Mouse (Mus musculus) adrenal gland, adult 18-20 months (tissue): Measurements from ENCODE around the gene Ppp1r12b. TPM values are rescaled to one million over a fixed set of nuclear protein-coding genes. Genes with fewer than 3 reads are reported as not detected.

Experiments used
- DNase-seq, 2 experiments: peaks; one replicate each; pipeline ENCODE4 v3.0.0; 2021 to 2022; ENCODE audit warnings: low spot score in 2 of 2
- total RNA-seq, 2 experiments: library from RNA; stranded (reverse); gene quantifications; 1 replicate in 1 of 2; 2 replicates in 1 of 2; pipeline ENCODE4 v1.2.3; 2021

Gene Ppp1r12b
- total RNA-seq, 2 experiments from 2014 or later = 10.7 to 12.1 TPM

DNA sequence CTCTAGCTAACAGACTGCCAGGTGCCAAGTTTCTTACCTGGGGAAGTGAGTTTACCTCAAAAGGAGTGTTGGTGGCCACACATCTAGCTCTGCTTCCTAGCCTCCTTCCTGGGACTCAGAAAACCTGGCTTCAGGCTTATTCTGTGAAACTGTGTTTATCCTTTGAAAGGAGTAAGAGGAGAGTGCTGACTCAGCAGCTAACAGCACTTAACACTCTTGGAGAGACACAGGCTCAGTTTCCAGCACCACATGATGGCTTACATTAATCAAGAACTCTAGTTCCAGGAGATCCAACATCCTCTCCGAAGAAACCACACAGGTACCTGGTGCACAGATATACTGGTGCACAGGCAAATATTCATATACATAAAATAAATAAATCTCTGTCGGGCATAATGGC, 12.8 kb downstream of the Ppp1r12b start:
- DNase-seq = no peak

DNA sequence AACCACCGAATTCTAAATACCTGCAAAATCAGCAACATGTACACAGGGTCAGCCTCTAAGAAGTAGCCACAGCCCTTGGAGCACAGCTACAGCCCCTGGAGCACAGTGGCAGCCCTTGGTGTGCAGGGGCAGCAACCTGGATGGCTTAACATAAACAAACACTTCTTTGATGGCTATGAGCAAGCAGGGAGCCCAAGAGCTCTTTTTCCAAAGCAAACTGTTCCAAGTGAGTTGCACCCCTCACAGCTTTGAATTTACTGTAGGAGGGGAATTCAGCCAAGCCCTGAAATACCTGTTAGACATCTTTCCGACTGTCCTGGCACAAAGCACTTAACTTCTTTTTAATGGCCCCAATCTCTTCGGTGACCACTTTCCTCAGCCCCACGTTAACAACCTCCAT, 14.9 kb downstream of the Ppp1r12b start:
- no peak for DNase-seq

GRCm38 (mm10) chr1:134938233-134938632, 17.5 kb downstream of the Ppp1r12b start:
- DNase-seq = no peak

GRCm38 (mm10) chr1:134936335-134936734, 19.4 kb downstream of the Ppp1r12b start:
- no peak for DNase-seq

DNA sequence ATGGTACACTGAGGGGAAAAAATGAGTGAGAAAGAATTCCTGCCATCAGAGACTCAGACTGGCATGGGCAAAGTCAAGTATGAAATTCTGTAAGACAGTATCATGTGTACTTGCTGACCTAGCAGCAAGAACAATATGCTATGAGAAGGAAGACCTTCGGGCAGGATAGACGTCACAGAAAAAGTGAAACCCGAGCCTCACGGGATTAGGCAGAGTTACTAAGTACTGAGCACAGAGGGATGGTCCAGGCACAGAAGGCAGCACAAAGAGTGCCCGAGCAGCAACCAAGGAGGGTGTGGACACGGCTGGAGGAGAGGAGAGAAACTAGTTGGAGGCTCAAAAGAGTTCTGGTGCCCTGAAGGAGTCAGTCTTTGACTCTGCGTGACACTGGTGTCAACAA, 23.3 kb downstream of the Ppp1r12b start:
- DNase-seq = no peak

DNA sequence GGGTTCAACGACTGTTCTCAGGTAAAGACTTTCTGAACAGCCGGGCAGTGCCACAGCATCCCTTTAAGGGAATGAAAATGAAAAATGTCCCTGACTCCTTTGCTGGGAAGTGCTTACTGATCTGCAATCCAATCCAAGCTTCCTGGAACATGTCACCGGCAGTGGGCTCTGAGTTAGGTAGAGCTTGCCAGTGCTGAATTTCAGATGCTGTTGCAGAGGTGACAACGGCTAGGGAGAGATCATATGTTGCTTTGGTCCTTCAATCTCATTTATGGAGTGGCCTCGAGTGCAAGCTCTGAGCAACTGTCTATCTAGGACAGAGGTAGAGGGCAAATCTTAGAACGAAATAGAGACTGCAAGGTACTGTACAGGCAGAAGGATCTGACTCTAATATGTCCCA, 36.7 kb downstream of the Ppp1r12b start:
- DNase-seq = no peak

- no peak for DNase-seq
Observed at GRCm38 (mm10) chr1:134915421-134915820, 40.3 kb downstream of the Ppp1r12b start.

DNA sequence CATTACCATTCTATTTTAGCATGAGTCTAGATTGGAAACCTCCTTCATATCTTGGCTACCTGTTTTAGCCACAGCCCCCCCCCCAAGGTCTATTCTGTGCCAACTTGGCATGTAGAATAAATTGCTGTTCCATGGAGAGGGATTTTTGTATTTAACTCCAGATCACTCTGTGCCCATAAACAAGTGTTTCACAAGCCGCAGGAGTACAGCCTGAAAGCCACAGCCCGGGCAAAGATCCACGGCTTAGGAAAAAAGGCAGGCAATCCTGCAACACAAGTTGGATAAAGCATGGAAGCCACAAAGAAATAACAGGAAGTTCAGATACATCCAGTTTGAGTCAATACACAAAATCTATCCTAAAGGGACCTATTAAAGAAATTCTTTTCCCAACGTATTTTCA, 42.2 kb downstream of the Ppp1r12b start:
- no peak for DNase-seq

DNA sequence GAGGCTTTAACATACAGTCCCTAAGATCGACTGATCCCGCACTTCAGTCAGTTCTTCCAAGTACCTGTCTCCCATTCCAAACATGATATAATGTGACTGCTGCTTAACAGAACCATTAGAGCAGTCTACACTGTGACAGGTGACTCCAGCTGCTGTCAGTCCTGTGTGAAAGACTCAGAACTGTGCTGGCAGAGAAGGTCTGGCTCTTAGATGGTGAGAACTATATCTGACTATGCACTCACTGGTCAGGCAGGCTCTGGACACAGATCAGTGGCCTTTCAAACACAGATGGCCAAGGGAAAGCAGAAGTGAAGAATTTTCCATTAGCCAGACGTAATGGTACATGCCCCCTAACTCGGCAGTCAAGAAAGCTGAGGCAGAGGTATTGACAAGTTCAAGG, 43.9 kb downstream of the Ppp1r12b start:
- DNase-seq = no peak

DNA sequence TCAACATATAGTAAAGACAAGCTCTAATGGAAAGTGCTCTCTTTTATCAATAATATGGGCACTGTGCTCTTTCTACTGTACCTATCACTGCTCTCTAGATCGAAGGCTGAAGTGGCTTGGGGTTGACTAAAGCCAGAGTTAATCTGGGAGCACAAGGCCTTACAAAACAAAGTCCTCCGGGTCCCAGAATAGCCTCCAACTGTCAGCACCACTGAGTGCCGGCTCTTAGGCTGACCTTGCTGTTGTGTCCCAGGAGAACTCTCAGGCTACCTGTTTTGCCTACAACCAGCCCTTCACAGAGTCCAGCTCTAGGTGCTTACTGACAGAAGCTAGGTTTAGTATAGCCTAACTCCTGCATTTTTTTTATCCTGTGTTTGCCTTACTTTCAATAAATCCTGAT, 45.7 kb downstream of the Ppp1r12b start:
- DNase-seq = no peak

GRCm38 (mm10) chr1:134909442-134909841, 46.3 kb downstream of the Ppp1r12b start:
- no peak for DNase-seq

DNA sequence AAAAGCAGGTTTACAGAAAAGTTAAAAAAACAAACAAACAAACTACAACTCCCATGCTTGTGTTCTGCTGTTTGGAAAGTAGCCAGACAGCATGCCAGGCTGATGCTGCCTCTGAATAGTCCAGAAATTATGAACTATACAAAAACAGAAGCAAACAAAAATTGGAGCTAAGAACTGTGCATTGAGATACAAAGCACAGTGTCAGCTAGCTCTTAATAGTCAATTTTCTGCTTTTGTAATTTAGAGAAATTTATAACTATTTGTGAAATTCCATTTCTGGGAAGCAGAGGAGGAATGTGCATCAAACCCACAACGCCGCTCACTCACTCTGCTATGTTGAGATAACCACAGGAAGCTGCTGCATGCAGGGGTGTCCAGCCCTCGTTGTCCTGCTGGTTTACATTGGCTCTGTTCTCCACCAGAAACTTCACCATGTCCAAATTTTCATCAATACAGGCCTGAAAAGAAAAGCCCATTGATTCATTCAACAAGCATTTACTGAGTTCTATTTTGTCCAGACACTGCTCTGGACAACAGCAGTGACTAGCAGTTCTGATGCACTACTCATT, 53.6 kb downstream of the Ppp1r12b start:
- DNase-seq = no peak

- DNase-seq = no peak
Observed at GRCm38 (mm10) chr1:134896008-134896407, 59.7 kb downstream of the Ppp1r12b start.

DNA sequence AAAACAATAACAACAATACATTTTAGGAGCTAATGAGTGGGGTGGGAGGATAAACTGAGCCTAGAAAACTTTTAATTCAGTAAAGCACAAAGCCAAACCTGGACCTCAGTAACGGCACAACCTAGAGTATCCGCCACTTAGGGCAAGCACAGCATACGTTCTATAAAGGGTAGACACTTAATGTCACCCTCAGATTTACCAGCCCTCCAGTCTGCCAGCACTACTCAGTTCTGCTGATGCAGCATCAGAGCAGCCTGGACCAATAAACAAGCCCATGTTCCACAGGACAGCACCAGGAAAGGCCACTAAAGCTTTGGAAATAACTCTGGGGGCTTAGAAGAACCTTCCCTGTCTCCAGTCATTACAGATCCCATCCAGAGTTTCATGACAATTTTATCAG, 60.9 kb downstream of the Ppp1r12b start:
- DNase-seq = no peak

GRCm38 (mm10) chr1:134891916-134892315, 63.8 kb downstream of the Ppp1r12b start:
- no peak for DNase-seq

DNA sequence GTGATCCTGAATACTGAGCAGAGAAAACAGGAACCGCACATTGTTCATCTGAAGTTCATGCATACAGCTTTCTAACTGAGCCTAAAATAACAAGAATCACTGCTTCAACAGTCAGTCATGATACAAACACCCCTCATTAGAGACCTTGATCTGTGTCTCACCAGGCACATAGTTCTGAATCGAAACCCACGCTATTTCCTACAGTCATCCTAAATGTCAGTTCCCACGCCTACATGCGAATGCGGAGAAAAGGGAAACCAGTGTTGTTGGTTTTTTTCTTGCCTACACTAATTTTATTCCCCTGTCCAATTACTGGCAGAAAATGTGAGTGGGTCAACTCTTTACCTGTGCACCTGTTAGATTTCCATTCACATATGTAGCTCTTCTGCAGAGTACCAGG, 66.1 kb downstream of the Ppp1r12b start:
- no peak for DNase-seq

DNA sequence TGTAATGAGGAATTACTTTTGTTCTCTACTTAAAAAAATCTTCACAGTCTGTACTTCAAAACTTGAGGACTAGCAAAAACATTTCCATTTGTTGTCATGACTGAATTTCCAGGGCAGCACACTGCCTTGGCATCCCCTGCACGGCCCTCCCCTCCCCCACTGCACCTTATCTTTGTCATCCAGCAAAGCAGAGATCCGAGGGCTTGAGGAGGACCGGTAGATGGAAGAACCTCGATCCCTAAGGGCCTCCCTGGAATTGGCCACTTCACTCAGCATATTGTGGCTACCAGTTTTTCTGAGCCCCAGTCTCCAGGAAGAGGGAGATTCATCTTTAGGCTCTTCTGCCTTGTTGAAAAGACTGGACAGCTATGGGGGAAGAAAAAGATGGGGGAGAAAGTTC, 79.9 kb downstream of the Ppp1r12b start:
- no peak for DNase-seq

DNA sequence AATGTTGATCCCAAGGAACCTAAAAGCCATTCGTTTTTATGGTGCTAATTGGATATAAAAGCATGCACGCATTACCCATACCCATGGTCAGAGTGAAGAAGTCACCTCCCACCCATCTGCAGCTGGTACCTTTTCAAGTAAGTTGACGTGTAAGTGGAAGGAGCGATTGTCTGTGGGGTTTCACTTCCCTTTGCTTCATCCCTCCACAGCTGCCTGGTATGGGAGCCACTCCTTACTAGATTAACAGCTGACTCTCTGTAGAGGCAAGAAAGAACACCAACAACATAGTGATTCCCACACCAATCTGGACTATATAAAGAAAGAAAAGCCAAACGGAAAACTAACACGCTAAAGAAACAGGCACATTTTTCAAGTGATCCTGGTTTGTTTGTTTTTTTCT, 83.1 kb downstream of the Ppp1r12b start:
- no peak for DNase-seq

DNA sequence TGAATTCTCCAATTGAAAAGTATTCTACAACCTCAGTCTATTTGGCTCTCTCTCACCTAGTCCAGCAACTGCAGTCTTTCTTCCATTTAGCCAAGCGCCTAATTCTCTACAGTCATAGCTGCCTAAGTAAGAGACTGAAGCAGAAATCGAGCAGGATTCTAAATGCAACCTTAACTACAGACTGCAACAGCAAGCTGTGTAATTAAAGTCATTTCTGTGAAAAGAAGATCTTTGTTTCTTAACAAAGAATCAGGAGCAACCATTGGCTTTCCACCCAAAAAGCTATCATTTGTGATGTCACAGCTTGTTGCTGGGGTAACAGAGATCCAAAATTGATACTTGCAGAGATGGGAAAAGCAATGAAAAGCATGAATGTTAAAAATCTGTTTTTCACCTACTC, 89.3 kb downstream of the Ppp1r12b start:
- DNase-seq = no peak

DNA sequence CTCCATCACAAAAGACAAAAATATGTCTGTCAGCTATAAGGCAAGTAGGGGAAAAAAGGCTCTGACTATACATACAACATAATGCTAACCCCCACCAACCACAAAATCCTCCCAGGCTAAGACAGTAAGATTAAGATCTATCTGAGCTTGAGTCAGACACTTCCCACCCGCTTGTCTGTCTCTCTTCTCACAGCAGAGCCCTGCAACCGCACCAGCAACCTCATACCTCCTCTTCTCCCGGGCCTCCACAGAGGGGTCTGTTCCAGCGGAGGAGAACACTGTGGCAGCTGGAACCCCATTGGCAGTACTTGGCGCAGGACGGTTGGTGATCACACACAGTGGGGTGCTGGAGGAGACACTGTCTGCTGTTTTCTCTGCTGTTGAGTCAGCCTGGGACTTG, 90.2 kb downstream of the Ppp1r12b start:
- no peak for DNase-seq

GRCm38 (mm10) chr1:134860538-134860937, 95.2 kb downstream of the Ppp1r12b start:
- no peak for DNase-seq

GRCm38 (mm10) chr1:134858344-134859053, 97.2 kb downstream of the Ppp1r12b start:
- no peak for DNase-seq

GRCm38 (mm10) chr1:134854325-134854982, 101.3 kb downstream of the Ppp1r12b start:
- peak; percentile 68 to 78 for DNase-seq
